Mouse (Mus musculus) yolk sac, embryonic 10.5 days (tissue): Measurements from ENCODE around the gene Hmbs.
A peak's percentile ranks its signal among the peaks of the same experiment; 100 is the strongest.
"Not testable (repeated sequence)": the region's sequence is repeated elsewhere in the genome, so short reads cannot be mapped to it uniquely, and the experiment has no call there.

ENCODE experiments used
- DNase-seq: peaks from one replicate; pipeline ENCODE4 v3.0.0-alpha.2; 2017; ENCODE audit warnings: low spot score

The Hmbs gene

GRCm38 (mm10) chr9:44343781-44344421, at the start of gene Hmbs:
Gene Hmbs (minus strand): TSS chr9:44344228.
- DNase-seq: peak; percentile 98

GRCm38 (mm10) chr9:44391466-44391865, 47.4 kb upstream of the Hmbs start:
- DNase-seq: peak; percentile 61

GRCm38 (mm10) chr9:44389273-44389672, 45.2 kb upstream of the Hmbs start:
- DNase-seq: no peak

- DNase-seq: no peak
Observed at GRCm38 (mm10) chr9:44387221-44387620, 43.2 kb upstream of the Hmbs start.

GRCm38 (mm10) chr9:44384596-44384995, 40.6 kb upstream of the Hmbs start:
- DNase-seq: no peak

- DNase-seq: no peak
Observed at GRCm38 (mm10) chr9:44379862-44380261, 35.8 kb upstream of the Hmbs start.

- peak; percentile 99 for DNase-seq
Observed at GRCm38 (mm10) chr9:44379054-44379834, 35.2 kb upstream of the Hmbs start, which contains the start of gene Hyou1. Gene Hyou1 (plus strand): TSS chr9:44379490.

- no peak for DNase-seq
Observed at GRCm38 (mm10) chr9:44378153-44378730, 34.2 kb upstream of the Hmbs start.

GRCm38 (mm10) chr9:44377335-44377734, 33.3 kb upstream of the Hmbs start:
- DNase-seq: not testable (repeated sequence)

- DNase-seq: no peak
Observed at GRCm38 (mm10) chr9:44376141-44376540, 32.1 kb upstream of the Hmbs start.

- DNase-seq: no peak
Observed at GRCm38 (mm10) chr9:44373386-44373785, 29.4 kb upstream of the Hmbs start.

GRCm38 (mm10) chr9:44364480-44364879, 20.5 kb upstream of the Hmbs start:
- DNase-seq: no peak

- not testable (repeated sequence) for DNase-seq
Observed at GRCm38 (mm10) chr9:44361931-44362330, 17.9 kb upstream of the Hmbs start.

- peak; percentile 96 for DNase-seq
Observed at GRCm38 (mm10) chr9:44361190-44361917, 17.3 kb upstream of the Hmbs start, which contains the start of gene Vps11. Gene Vps11 (minus strand): TSS chr9:44361670.

GRCm38 (mm10) chr9:44357207-44357606, 13.2 kb upstream of the Hmbs start:
- DNase-seq: no peak

- DNase-seq: no peak
Observed at GRCm38 (mm10) chr9:44353142-44353541, 9.1 kb upstream of the Hmbs start.

GRCm38 (mm10) chr9:44352337-44352736, 8.3 kb upstream of the Hmbs start:
- DNase-seq: no peak

GRCm38 (mm10) chr9:44351396-44351795, 7.4 kb upstream of the Hmbs start:
- no peak for DNase-seq

- DNase-seq: no peak
Observed at GRCm38 (mm10) chr9:44348546-44348945, 4.5 kb upstream of the Hmbs start.

GRCm38 (mm10) chr9:44347621-44348020, 3.6 kb upstream of the Hmbs start:
- DNase-seq: no peak

- DNase-seq: peak; percentile 51
Observed at GRCm38 (mm10) chr9:44347166-44347565, 3.1 kb upstream of the Hmbs start.
